Mouse (Mus musculus): ENCODE measurements around the gene Acap2. TPM values are rescaled to one million over a fixed set of nuclear protein-coding genes. Genes with fewer than 3 reads are reported as not detected.
A peak's percentile ranks its signal among the peaks of the same experiment; 100 is the strongest.

The Acap2 gene
- polyA plus RNA-seq, 1 experiment: 6.3 TPM

DNA sequence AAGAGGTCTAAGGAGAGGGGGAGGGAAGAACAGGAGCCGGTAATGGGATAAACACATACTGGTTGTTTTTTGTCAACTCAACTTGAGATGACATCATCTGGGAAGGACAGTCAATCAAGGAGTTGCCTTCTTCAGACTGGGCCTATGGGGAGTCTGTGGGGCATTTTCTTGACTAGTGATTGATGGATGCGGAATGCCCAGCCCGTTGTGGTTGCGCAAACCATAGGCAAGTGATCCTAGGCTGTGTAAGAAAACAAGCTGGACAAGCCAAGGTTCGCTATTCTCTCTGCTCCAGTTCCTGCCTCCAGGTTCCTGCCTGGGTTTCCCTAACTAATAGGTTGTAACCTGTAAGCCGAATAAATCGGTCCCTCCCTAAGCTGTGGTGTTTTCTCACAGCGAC, 4.1 kb upstream of the Acap2 start:
- Histone ChIP-seq H3K36me3 (ENCODE audit: control insufficient read depth, insufficient read depth) (no peaks in the 10 kb centered on the region), H3K4me2 (ENCODE audit: low read depth) (no peak overlapping the region), H3K79me2 (ENCODE audit: control insufficient read depth, insufficient read depth) (peaks cover under 1% of the 10 kb centered on the region), H3K4me3 (no peak overlapping the region), H3ac (ENCODE audit: control insufficient read depth, insufficient read length) (no peak overlapping the region), H3K27me3 (ENCODE audit: control insufficient read depth, insufficient read depth, insufficient read length) (no peaks in the 10 kb centered on the region)
- TF ChIP-seq CEBPB (IDR thresholded peaks at IDR 0.05; ENCODE audit: insufficient read depth, poor library complexity, severe bottlenecking) (no peak), SRF (IDR thresholded peaks at IDR 0.05; ENCODE audit: control insufficient read depth, insufficient read length, low read depth) (no peak), REST (IDR thresholded peaks at IDR 0.05; ENCODE audit: insufficient read depth, insufficient read length) (no peak), POLR2A (IDR thresholded peaks at IDR 0.05; ENCODE audit: insufficient read length, low read depth) (no peak), MYOG (IDR thresholded peaks at IDR 0.05; ENCODE audit: control insufficient read depth in 1 of 3, insufficient read depth in 1 of 3, insufficient read length in 2 of 3, low read depth in 2 of 3) (no peak), E2F4 (IDR thresholded peaks at IDR 0.05; ENCODE audit: insufficient read depth) (no peak), POLR2AphosphoS2 (IDR thresholded peaks at IDR 0.05; ENCODE audit: insufficient read length, low read depth) (no peak), MYOD1 (IDR thresholded peaks at IDR 0.05; ENCODE audit: control insufficient read depth in 1 of 3, insufficient read length in 2 of 3, low read depth in 2 of 3) (no peak), MAX (IDR thresholded peaks at IDR 0.05; ENCODE audit: low read depth) (no peak), USF1 (IDR thresholded peaks at IDR 0.05; ENCODE audit: low read depth) (no peak), TCF12 (IDR thresholded peaks at IDR 0.05; ENCODE audit: insufficient read depth, poor library complexity, severe bottlenecking) (no peak), TCF3 (IDR thresholded peaks at IDR 0.05; ENCODE audit: insufficient read length, low read depth) (no peak)

DNA sequence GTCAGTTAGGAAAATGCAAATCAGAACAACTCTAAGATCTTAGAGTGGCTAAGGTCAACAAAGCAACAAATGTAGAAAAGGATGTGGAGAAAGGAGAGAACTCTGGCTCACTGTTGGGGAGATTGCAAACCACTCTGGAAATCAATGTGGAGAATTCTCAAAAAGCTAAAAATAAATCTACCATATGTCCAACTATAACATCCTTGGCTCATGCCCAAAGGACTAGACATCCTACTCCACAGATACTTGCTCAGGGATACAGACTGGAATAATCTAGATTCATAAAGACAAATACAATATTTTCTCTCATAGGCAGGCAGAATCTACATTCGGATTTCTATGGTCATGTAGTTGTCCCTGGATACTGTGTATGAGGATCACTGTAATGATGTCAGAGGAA, 3.2 kb upstream of the Acap2 start:
- H3K4me2 ChIP-seq (ENCODE audit: low read depth): no peak overlapping the region
- H3ac ChIP-seq (ENCODE audit: control insufficient read depth, insufficient read length): no peak overlapping the region
- H3K27me3 ChIP-seq (ENCODE audit: control insufficient read depth, insufficient read depth, insufficient read length): no peaks in the 10 kb centered on the region
- peaks cover 11% of the 10 kb centered on the region for H3K79me2 ChIP-seq (ENCODE audit: control insufficient read depth, insufficient read depth)
- no peak for TF ChIP-seq MAX (IDR thresholded peaks at IDR 0.05; ENCODE audit: low read depth)
- no peak for TF ChIP-seq CEBPB (IDR thresholded peaks at IDR 0.05; ENCODE audit: insufficient read depth, poor library complexity, severe bottlenecking)
- no peak for TF ChIP-seq REST (IDR thresholded peaks at IDR 0.05; ENCODE audit: insufficient read depth, insufficient read length)
- no peak for TF ChIP-seq POLR2A (IDR thresholded peaks at IDR 0.05; ENCODE audit: insufficient read length, low read depth)
- no peak for TF ChIP-seq MYOD1 (IDR thresholded peaks at IDR 0.05; ENCODE audit: control insufficient read depth in 1 of 3, insufficient read length in 2 of 3, low read depth in 2 of 3)
- TF ChIP-seq TCF12 (IDR thresholded peaks at IDR 0.05; ENCODE audit: insufficient read depth, poor library complexity, severe bottlenecking): no peak
- H3K36me3 ChIP-seq (ENCODE audit: control insufficient read depth, insufficient read depth): no peaks in the 10 kb centered on the region
- no peak overlapping the region for H3K4me3 ChIP-seq

DNA sequence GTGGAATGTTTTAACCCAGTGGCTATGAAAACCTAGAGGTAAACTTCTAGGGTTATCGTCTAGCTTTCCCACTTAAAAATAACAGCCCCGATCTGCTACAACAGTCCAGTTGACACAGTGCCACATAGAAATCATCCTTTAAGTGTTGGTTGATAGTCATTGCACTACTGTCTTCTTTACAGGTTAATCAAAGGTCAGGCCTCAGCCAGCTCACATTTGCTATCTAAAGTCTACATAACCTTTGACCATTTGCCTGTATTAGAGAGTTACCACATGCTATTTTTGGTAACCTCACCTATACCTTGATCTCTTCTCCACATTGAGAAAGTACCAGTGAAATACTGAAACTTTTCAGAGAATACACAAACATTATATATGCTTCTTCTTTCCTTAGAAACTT, 659 bp upstream of the Acap2 start:
- H3ac ChIP-seq (ENCODE audit: control insufficient read depth, insufficient read length): no peak overlapping the region
- no peak overlapping the region for H3K4me3 ChIP-seq
- H3K36me3 ChIP-seq (ENCODE audit: control insufficient read depth, insufficient read depth): no peaks in the 10 kb centered on the region
- peaks cover 35% of the 10 kb centered on the region for H3K79me2 ChIP-seq (ENCODE audit: control insufficient read depth, insufficient read depth)
- peak overlapping the region; percentile 88 for H3K4me2 ChIP-seq (ENCODE audit: low read depth)
- TF ChIP-seq E2F4 (IDR thresholded peaks at IDR 0.05; ENCODE audit: insufficient read depth) (no peak), USF1 (IDR thresholded peaks at IDR 0.05; ENCODE audit: low read depth) (no peak), MAX (IDR thresholded peaks at IDR 0.05; ENCODE audit: low read depth) (no peak), POLR2AphosphoS2 (IDR thresholded peaks at IDR 0.05; ENCODE audit: insufficient read length, low read depth) (no peak), SRF (IDR thresholded peaks at IDR 0.05; ENCODE audit: control insufficient read depth, insufficient read length, low read depth) (no peak), TCF12 (IDR thresholded peaks at IDR 0.05; ENCODE audit: insufficient read depth, poor library complexity, severe bottlenecking) (no peak), TCF3 (IDR thresholded peaks at IDR 0.05; ENCODE audit: insufficient read length, low read depth) (no peak), CEBPB (IDR thresholded peaks at IDR 0.05; ENCODE audit: insufficient read depth, poor library complexity, severe bottlenecking) (no peak), MYOD1 (IDR thresholded peaks at IDR 0.05; ENCODE audit: control insufficient read depth in 1 of 3, insufficient read length in 2 of 3, low read depth in 2 of 3) (no peak)
- no peaks in the 10 kb centered on the region for H3K27me3 ChIP-seq (ENCODE audit: control insufficient read depth, insufficient read depth, insufficient read length)

DNA sequence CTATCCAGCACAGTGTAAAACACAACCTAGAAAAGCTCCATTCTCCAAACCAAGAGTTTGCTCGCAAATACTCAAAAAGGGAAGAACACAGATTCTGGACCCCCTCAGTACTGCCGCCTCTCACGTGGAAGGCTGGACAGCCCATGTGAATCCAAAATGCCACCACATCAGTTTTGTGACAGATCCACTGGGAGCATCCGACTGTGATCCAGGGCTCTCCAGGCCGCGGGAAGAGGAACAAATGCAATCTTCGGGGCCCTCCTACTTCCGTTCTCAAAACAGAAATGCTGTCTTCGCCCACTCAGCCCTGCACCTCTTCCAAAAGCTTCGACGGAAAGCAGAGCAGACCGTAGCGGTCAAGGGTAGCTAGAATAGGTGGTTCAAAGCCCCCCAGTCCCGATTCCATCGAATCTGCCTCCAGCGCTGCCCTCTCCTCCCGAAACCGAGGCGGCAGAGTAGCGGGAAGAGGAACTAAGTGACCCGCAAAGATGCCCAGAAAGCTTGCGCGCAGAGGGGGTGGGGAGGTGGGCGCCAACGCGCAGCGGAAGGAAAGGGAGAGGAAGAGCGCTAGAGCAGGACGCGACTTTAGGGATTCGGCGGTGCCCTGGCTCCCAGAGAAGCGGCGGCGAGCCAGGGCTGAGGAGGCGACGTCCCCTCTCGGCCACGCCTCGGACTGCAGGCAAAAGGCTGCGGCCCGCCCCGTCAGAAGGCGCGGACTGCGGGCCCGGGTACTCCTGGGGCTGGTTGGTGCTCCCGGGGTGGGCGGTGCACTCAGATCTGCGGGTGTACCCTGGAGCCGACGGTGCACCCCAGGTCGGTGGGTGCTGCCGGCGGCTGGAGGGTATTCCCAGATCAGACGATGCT, 887 bp downstream of the Acap2 start:
- Histone ChIP-seq H3K4me3 (peak overlapping the region; percentile 96), H3K79me2 (ENCODE audit: control insufficient read depth, insufficient read depth) (peaks cover 51% of the 10 kb centered on the region), H3K36me3 (ENCODE audit: control insufficient read depth, insufficient read depth) (no peaks in the 10 kb centered on the region), H3K27me3 (ENCODE audit: control insufficient read depth, insufficient read depth, insufficient read length) (no peaks in the 10 kb centered on the region), H3K4me2 (ENCODE audit: low read depth) (peak overlapping the region; percentile 96), H3ac (ENCODE audit: control insufficient read depth, insufficient read length) (peak overlapping the region; percentile 43)
- no peak for TF ChIP-seq SRF (IDR thresholded peaks at IDR 0.05; ENCODE audit: control insufficient read depth, insufficient read length, low read depth)
- no peak for TF ChIP-seq USF1 (IDR thresholded peaks at IDR 0.05; ENCODE audit: low read depth)
- no peak for TF ChIP-seq POLR2AphosphoS2 (IDR thresholded peaks at IDR 0.05; ENCODE audit: insufficient read length, low read depth)
- no peak for TF ChIP-seq TCF3 (IDR thresholded peaks at IDR 0.05; ENCODE audit: insufficient read length, low read depth)
- peak in 1 of 3 experiments; percentile 13 for TF ChIP-seq MYOD1 (IDR thresholded peaks at IDR 0.05; ENCODE audit: control insufficient read depth in 1 of 3, insufficient read length in 2 of 3, low read depth in 2 of 3)
- no peak for TF ChIP-seq MAX (IDR thresholded peaks at IDR 0.05; ENCODE audit: low read depth)
- TF ChIP-seq MYOG (IDR thresholded peaks at IDR 0.05; ENCODE audit: control insufficient read depth in 1 of 3, insufficient read depth in 1 of 3, insufficient read length in 2 of 3, low read depth in 2 of 3): peak in 1 of 3 experiments; percentile 2
- TF ChIP-seq CEBPB (IDR thresholded peaks at IDR 0.05; ENCODE audit: insufficient read depth, poor library complexity, severe bottlenecking): no peak
- TF ChIP-seq TCF12 (IDR thresholded peaks at IDR 0.05; ENCODE audit: insufficient read depth, poor library complexity, severe bottlenecking): no peak
- TF ChIP-seq REST (IDR thresholded peaks at IDR 0.05; ENCODE audit: insufficient read depth, insufficient read length): no peak
- peak; percentile 8 for TF ChIP-seq POLR2A (IDR thresholded peaks at IDR 0.05; ENCODE audit: insufficient read length, low read depth)
- no peak for TF ChIP-seq E2F4 (IDR thresholded peaks at IDR 0.05; ENCODE audit: insufficient read depth)
